39 mouse cellular contexts compared by ENCODE assay signal in the genomic region with DNA sequence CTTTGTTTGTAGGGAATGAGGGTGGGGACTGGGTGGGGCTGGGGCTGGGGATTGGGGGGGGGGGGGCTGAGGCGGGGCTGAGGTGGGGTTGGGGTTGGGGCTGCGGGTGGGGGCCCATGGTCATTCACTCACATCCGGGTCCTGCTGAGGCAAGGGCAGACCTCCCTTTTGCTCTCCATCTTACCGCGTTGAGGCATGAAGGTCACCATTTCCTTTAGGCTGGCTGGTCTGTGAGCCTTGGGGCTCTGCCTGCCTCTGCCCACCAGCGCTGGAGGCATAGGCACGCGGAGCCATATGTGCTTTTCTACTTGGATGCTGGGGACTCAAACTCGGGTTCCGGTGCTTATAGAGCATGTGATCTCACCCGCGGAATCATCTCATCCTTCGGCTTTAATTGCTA. TPM values are rescaled to one million over a fixed set of nuclear protein-coding genes. Genes with fewer than 3 reads are reported as not detected.
"Had no signal": no experiment of that assay in that cellular context is flagged by ENCODE, and none has a peak within 500 bp of the region (broad histone marks: within the 10 kb centered on the region; RNA-seq: fewer than 3 reads in every experiment).

No protein-coding gene starts in this region.

- DNase-seq: gastrocnemius, postnatal 14 days; gastrocnemius, postnatal 36 days; heart, adult 11 months; heart, adult 2 months; kidney, adult 11 months; kidney, adult 2 months; kidney, adult 9 months; kidney, postnatal 14 days; kidney, postnatal 36 days; layer of hippocampus, adult 9-11 months; layer of hippocampus, postnatal 36 days; left cerebral cortex, postnatal 4 days had no signal

- H3K4me3 ChIP-seq: heart, adult 2 months; heart, embryonic 13.5 days; heart, embryonic 15.5 days; hindbrain, embryonic 13.5 days; hindbrain, embryonic 15.5 days; kidney, embryonic 15.5 days; limb, embryonic 13.5 days; limb, embryonic 15.5 days; liver, embryonic 12.5 days had no signal

- H3K4me1 ChIP-seq: heart, embryonic 13.5 days; heart, embryonic 15.5 days; hindbrain, embryonic 13.5 days; hindbrain, embryonic 15.5 days; kidney, embryonic 15.5 days; limb, embryonic 13.5 days; limb, embryonic 15.5 days; liver, embryonic 12.5 days had no signal

- H3K36me3 ChIP-seq: heart, embryonic 13.5 days; heart, embryonic 15.5 days; hindbrain, embryonic 13.5 days; hindbrain, embryonic 15.5 days; kidney, embryonic 15.5 days; limb, embryonic 13.5 days; limb, embryonic 15.5 days; liver, embryonic 12.5 days had no signal

- H3K9me3 ChIP-seq: heart, embryonic 13.5 days; heart, embryonic 15.5 days; hindbrain, embryonic 13.5 days; hindbrain, embryonic 15.5 days; kidney, embryonic 15.5 days; limb, embryonic 13.5 days; limb, embryonic 15.5 days; liver, embryonic 12.5 days had no signal

- H3K27ac ChIP-seq: heart, adult 2 months; heart, embryonic 13.5 days; heart, embryonic 15.5 days; hindbrain, embryonic 13.5 days; hindbrain, embryonic 15.5 days; hindbrain, postnatal 0 days; kidney, embryonic 15.5 days; kidney, postnatal 0 days; limb, embryonic 13.5 days; limb, embryonic 15.5 days; liver, embryonic 12.5 days; liver, embryonic 14.5 days had no signal

- H3K9ac ChIP-seq: heart, embryonic 13.5 days; heart, embryonic 15.5 days; hindbrain, embryonic 13.5 days; hindbrain, embryonic 15.5 days; kidney, embryonic 15.5 days; limb, embryonic 13.5 days; limb, embryonic 15.5 days; liver, embryonic 12.5 days; liver, embryonic 14.5 days had no signal

- H3K27me3 ChIP-seq: heart, embryonic 13.5 days; heart, embryonic 15.5 days; hindbrain, embryonic 13.5 days; hindbrain, embryonic 15.5 days; kidney, embryonic 15.5 days; limb, embryonic 13.5 days; limb, embryonic 15.5 days; liver, embryonic 12.5 days had no signal

RNA-seq across cellular contexts. Expression of a gene that starts 28.4 kb away (rescaled TPM):
- total RNA-seq: gastrocnemius, adult 18-20 months; gastrocnemius, postnatal 36 days; heart, adult 2 months; heart, postnatal 25 days; hematopoietic stem cell, adult 5-6 weeks; hindbrain, postnatal 0 days; layer of hippocampus, adult 18-20 months; layer of hippocampus, adult 8-10 months; layer of hippocampus, postnatal 36 days; left cerebral cortex, adult 18-20 months; left cerebral cortex, adult 8-10 months; left cerebral cortex, postnatal 14 days; left cerebral cortex, postnatal 4 days had no signal
- polyA plus RNA-seq: heart, embryonic 13.5 days; hindbrain, embryonic 15.5 days; hindbrain, postnatal 0 days; limb, embryonic 11.5 days; limb, embryonic 13.5 days; liver, adult 2 months had no signal

RNA-seq across cellular contexts. Expression of a gene that starts 41.0 kb away (rescaled TPM):
- total RNA-seq: hematopoietic stem cell, adult 5-6 weeks; hindbrain, postnatal 0 days; layer of hippocampus, adult 18-20 months; layer of hippocampus, adult 8-10 months; layer of hippocampus, postnatal 14 days; layer of hippocampus, postnatal 36 days; left cerebral cortex, adult 18-20 months; left cerebral cortex, adult 8-10 months; left cerebral cortex, postnatal 14 days; left cerebral cortex, postnatal 4 days; liver, adult 2 months had no signal
- polyA plus RNA-seq: gonadal fat pad, adult 2 months; heart, adult 2 months; heart, embryonic 11.5 days; heart, embryonic 13.5 days; heart, postnatal 0 days; hindbrain, embryonic 13.5 days; hindbrain, embryonic 15.5 days; hindbrain, postnatal 0 days; intestine, embryonic 14.5 days; intestine, embryonic 16.5 days; kidney, adult 2 months; liver, adult 2 months; liver, embryonic 12.5 days; liver, embryonic 14.5 days had no signal
